Mouse (Mus musculus) brain, embryonic 14.5 days (tissue): Measurements from ENCODE around the gene Foxred1.

Source experiments
- CTCF ChIP-seq: fragments of 200-500 bp; IDR thresholded peaks from 2 replicates; pipeline ENCODE4 v1.5.1; 2012; ENCODE audit warnings: inconsistent platforms, mild to moderate bottlenecking, moderate library complexity, borderline replicate concordance; ENCODE audit not compliant: insufficient read depth, insufficient read length; ENCODE audit errors: extremely low read depth
- POLR2A ChIP-seq: fragments of 200-500 bp; IDR thresholded peaks from 2 replicates; pipeline ENCODE4 v1.6.1; 2012; ENCODE audit warnings: mild to moderate bottlenecking, inconsistent platforms, borderline replicate concordance; ENCODE audit not compliant: poor library complexity, insufficient read depth, insufficient read length, severe bottlenecking; ENCODE audit errors: extremely low read depth

DNA sequence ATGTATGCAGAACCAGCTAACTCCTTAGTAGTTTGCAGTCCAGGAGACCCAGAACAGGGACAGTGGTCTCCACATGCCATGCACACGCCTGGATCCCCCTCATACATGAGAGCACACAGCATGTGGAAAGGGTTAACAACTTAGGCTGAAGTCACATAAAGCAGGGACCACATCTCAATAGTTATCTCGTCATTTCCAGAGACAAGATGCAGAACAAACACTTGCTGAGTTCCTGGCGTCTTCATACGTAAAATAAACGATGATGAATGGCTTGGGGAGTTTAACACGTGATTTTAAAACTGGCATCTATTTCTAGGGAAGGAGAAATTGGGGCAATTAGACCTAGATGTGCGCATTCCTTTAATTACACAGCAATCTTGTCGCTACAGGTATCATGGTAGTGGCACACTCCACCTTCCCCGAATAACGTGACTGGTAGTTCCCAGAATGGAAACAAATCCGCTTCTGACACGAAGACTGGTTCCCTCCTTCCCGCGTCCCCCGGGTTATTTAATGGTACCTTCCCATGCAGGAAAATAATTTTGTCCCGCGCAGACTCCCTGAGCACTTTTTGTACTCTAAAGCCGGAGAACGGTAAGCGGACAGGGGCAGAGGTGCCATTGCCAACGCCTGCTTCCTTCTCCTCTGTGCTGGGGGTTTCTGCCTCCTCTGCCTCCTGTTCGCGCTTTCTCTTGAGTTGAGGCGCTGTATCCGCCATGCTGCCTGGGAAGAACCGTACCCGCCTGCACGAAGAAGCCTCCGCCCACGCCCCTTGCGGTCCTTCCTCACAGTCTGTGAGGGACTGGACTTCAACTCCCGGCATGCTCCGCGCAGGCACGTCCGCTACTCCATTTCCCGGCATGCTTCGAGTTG is 35.4 kb downstream of the Foxred1 start, which contains the start of gene Dcps:
- TF ChIP-seq CTCF (peak; percentile 20; the same call in 1 of the 2 replicates), POLR2A (peak; percentile 36; the same call in 1 of the 2 replicates)
